Mouse (Mus musculus): ENCODE measurements around the gene Chn2. TPM values are rescaled to one million over a fixed set of nuclear protein-coding genes. Genes with fewer than 3 reads are reported as not detected.

Gene Chn2
- total and polyA plus RNA-seq, 2 experiments from 2014 or later = 33.3 to 49.4 TPM

DNA sequence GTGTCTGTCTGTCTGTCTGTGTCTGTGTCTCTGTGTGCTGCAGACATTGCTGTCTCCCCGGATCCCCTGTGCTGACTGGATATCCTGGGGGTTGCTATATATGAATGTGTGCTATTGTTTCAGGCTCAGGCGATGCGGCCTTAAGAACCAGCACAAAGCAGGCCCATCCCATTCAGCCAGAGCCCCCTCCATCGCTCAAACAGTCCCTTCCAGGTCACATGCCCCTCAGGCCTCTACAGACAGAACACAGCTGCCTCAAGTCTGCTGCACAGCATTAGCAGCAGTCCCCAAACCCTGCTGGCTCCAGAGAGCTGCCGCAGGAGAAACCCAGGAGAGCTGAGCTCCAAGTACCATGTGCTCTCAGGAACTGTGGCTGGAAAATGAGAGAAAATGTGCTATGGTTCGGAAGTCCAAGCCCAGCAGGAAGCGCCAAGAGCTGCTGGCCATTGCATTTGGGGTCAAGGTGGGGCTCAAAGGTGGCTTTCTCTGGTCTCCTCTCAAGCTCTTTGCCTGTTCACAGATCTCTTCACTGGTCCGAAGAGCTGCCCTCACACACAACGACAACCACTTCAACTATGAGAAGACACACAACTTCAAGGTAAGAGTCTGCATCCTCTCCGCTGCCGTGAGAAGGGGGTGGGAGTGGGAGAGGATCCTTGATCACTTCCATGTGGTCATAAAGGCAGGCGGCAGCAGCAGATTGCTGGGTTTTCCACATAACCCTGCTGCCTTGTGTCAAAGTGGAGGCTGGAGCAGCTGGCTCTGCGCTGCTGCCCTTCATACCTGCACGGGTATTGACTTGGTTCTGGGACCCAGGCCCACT lies 233.4 kb downstream of the Chn2 start:
- ATAC-seq (peak; percentile 18; the same call in 1 of the 2 replicates), DNase-seq (no peak)
- Histone ChIP-seq H3K9me3 (ENCODE audit: low read length) (no peaks in the 10 kb centered on the region), H3K27ac (ENCODE audit: low read depth, low read length) (no peak overlapping the region), H3K4me1 (ENCODE audit: insufficient read depth) (0 out of 2 replicates have a peak, but pooled peaks cover 3% of the 10 kb centered on the region), H3K36me3 (ENCODE audit: insufficient read depth) (no peaks in the 10 kb centered on the region; the same call in 1 of the 2 replicates), H3K4me3 (ENCODE audit: low read depth, low read length) (no peak overlapping the region), H3K27me3 (ENCODE audit: insufficient read depth, low read length) (no peaks in the 10 kb centered on the region), H3K4me2 (ENCODE audit: low read depth) (no peak overlapping the region), H3K9ac (no peak overlapping the region)
- WGBS = 69% methylated on average over 14 of the region's 14 CpGs
- TF ChIP-seq CTCF (IDR thresholded peaks at IDR 0.05; ENCODE audit: low read depth) = no peak

DNA sequence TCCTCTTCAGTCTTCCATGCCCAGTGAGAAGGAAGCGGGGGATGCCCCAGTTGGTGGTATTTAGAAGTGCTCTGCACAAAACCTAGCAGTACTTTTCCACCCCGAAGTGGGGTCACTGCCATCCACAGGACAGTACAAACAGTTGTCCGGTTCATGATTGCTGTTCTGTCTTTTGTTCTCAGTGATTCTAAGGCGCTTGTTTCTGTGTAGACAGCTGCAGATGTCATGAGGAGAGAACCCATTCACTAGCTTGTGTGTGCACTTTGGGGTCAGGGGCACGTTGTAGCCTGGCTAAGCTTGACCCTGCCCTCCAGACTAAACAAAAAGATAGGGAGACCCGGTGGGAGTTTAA lies 234.0 kb downstream of the Chn2 start:
- Histone ChIP-seq H3K4me2 (ENCODE audit: low read depth) (no peak overlapping the region), H3K9me3 (ENCODE audit: low read length) (no peaks in the 10 kb centered on the region), H3K4me1 (ENCODE audit: insufficient read depth) (0 out of 2 replicates have a peak, but pooled peaks cover 6% of the 10 kb centered on the region), H3K27ac (ENCODE audit: low read depth, low read length) (no peak overlapping the region), H3K27me3 (ENCODE audit: insufficient read depth, low read length) (no peaks in the 10 kb centered on the region), H3K9ac (no peak overlapping the region), H3K36me3 (ENCODE audit: insufficient read depth) (no peaks in the 10 kb centered on the region; the same call in 1 of the 2 replicates), H3K4me3 (ENCODE audit: low read depth, low read length) (no peak overlapping the region)
- TF ChIP-seq CTCF (IDR thresholded peaks at IDR 0.05; ENCODE audit: low read depth) = no peak
- ATAC-seq = no peak
- 67% methylated on average over 6 of the region's 6 CpGs for WGBS
- DNase-seq = no peak

DNA sequence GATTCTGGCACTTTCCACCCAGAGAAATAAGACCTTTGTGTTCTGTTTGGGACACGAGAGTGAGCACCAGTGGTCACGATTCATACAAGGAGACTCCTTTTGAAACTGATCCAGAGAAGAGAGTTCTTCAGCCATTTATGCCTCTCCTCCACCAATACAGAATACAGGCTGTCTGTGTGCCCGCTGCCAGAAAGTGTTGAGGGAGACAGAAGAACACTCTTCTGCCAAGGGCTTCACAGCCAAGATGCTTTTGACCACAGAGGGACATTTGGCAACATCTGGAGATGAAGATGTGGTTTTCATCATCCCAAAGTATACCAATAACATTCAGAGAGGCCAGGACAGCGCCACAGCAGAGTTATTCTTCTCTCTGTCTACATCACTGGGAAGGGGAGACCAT lies 237.9 kb downstream of the Chn2 start:
- no peaks in the 10 kb centered on the region; the same call in 1 of the 2 replicates for H3K36me3 ChIP-seq (ENCODE audit: insufficient read depth)
- no peak overlapping the region for H3K9ac ChIP-seq
- H3K27ac ChIP-seq (ENCODE audit: low read depth, low read length) = no peak overlapping the region
- H3K4me3 ChIP-seq (ENCODE audit: low read depth, low read length) = no peak overlapping the region
- H3K4me1 ChIP-seq (ENCODE audit: insufficient read depth) = 0 out of 2 replicates have a peak, but pooled peaks cover 6% of the 10 kb centered on the region
- no peak for DNase-seq
- H3K4me2 ChIP-seq (ENCODE audit: low read depth) = no peak overlapping the region
- TF ChIP-seq CTCF (IDR thresholded peaks at IDR 0.05; ENCODE audit: low read depth) = no peak
- ATAC-seq = no peak
- no peaks in the 10 kb centered on the region for H3K27me3 ChIP-seq (ENCODE audit: insufficient read depth, low read length)
- no peaks in the 10 kb centered on the region for H3K9me3 ChIP-seq (ENCODE audit: low read length)
- WGBS = 73% methylated on average over 4 of the region's 4 CpGs

DNA sequence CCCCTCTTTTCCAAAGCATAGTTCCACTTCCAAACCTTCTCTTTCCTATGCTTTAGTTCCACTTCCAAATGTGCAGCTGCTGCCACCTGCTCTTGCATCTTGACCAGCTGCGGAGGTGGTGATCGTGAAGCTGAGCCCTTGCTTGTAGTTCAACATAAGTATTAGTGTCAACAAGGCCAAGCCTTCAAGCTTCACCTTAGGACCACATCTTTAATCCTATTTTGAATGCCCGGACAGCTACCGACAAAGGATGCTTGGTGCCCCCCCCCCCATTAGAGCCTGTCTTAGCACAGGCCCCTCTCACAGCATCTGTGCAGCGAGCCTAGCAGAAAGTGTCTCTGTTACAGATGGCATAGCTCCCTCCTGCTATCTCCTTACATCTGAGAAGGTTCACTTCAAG lies 238.5 kb downstream of the Chn2 start:
- DNase-seq (no peak), ATAC-seq (no peak)
- no peak overlapping the region for H3K4me2 ChIP-seq (ENCODE audit: low read depth)
- TF ChIP-seq CTCF (IDR thresholded peaks at IDR 0.05; ENCODE audit: low read depth) = no peak
- H3K36me3 ChIP-seq (ENCODE audit: insufficient read depth) = no peaks in the 10 kb centered on the region; the same call in 1 of the 2 replicates
- no peak overlapping the region for H3K9ac ChIP-seq
- no peaks in the 10 kb centered on the region for H3K27me3 ChIP-seq (ENCODE audit: insufficient read depth, low read length)
- WGBS = 27% methylated on average over 5 of the region's 5 CpGs
- 0 out of 2 replicates have a peak, but pooled peaks cover 6% of the 10 kb centered on the region for H3K4me1 ChIP-seq (ENCODE audit: insufficient read depth)
- H3K27ac ChIP-seq (ENCODE audit: low read depth, low read length) = no peak overlapping the region
- no peak overlapping the region for H3K4me3 ChIP-seq (ENCODE audit: low read depth, low read length)
- H3K9me3 ChIP-seq (ENCODE audit: low read length) = no peaks in the 10 kb centered on the region

GRCm38 (mm10) chr6:54278613-54279012 lies 239.3 kb downstream of the Chn2 start:
- Histone ChIP-seq H3K9me3 (ENCODE audit: low read length) (no peaks in the 10 kb centered on the region), H3K27ac (ENCODE audit: low read depth, low read length) (no peak overlapping the region), H3K4me3 (ENCODE audit: low read depth, low read length) (no peak overlapping the region), H3K36me3 (ENCODE audit: insufficient read depth) (no peaks in the 10 kb centered on the region), H3K27me3 (ENCODE audit: insufficient read depth, low read length) (no peaks in the 10 kb centered on the region), H3K4me2 (ENCODE audit: low read depth) (no peak overlapping the region), H3K9ac (no peak overlapping the region), H3K4me1 (ENCODE audit: insufficient read depth) (0 out of 2 replicates have a peak, but pooled peaks cover 6% of the 10 kb centered on the region)
- no peak for TF ChIP-seq CTCF (IDR thresholded peaks at IDR 0.05; ENCODE audit: low read depth)
- ATAC-seq (no peak), DNase-seq (no peak)
- 92% methylated on average over 2 of the region's 2 CpGs for WGBS

- 74% methylated on average over 11 of the region's 11 CpGs for WGBS
- DNase-seq = no peak
Measured at GRCm38 (mm10) chr6:54279391-54279790, 240.0 kb downstream of the Chn2 start.

DNA sequence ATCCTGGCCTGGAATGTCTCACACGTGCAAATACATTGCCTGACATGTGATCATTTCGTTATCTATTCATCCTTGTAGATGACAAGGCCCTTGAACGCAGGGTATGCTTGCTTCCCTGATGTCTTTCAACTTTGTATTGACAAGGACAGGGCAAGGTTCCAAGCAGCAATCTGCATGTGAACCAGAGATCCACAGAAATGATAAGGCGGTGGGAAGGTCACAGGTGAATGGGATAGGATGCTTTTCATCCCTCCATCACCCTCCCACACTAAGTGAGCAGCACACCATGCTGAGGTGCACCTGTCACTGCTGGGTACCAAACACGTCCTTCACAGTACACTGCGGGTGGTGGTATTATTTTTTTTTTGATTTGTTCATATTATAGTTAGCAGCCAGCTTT lies 240.9 kb downstream of the Chn2 start:
- Histone ChIP-seq H3K27me3 (ENCODE audit: insufficient read depth, low read length) (no peaks in the 10 kb centered on the region), H3K4me1 (ENCODE audit: insufficient read depth) (0 out of 2 replicates have a peak, but pooled peaks cover 6% of the 10 kb centered on the region), H3K9me3 (ENCODE audit: low read length) (no peaks in the 10 kb centered on the region), H3K27ac (ENCODE audit: low read depth, low read length) (no peak overlapping the region), H3K9ac (no peak overlapping the region), H3K36me3 (ENCODE audit: insufficient read depth) (no peaks in the 10 kb centered on the region), H3K4me3 (ENCODE audit: low read depth, low read length) (no peak overlapping the region), H3K4me2 (ENCODE audit: low read depth) (no peak overlapping the region)
- DNase-seq (no peak), ATAC-seq (no peak)
- no peak for TF ChIP-seq CTCF (IDR thresholded peaks at IDR 0.05; ENCODE audit: low read depth)
- 70% methylated on average over 6 of the region's 6 CpGs for WGBS

More at GRCm38 (mm10) chr6:54279391-54279790, 240.0 kb downstream of the Chn2 start:
- no peak for ATAC-seq
- no peak overlapping the region for H3K27ac ChIP-seq (ENCODE audit: low read depth, low read length)
- 0 out of 2 replicates have a peak, but pooled peaks cover 6% of the 10 kb centered on the region for H3K4me1 ChIP-seq (ENCODE audit: insufficient read depth)
- no peaks in the 10 kb centered on the region for H3K9me3 ChIP-seq (ENCODE audit: low read length)
- H3K27me3 ChIP-seq (ENCODE audit: insufficient read depth, low read length) = no peaks in the 10 kb centered on the region
- no peak overlapping the region for H3K4me3 ChIP-seq (ENCODE audit: low read depth, low read length)
- no peak overlapping the region for H3K9ac ChIP-seq
- no peak for TF ChIP-seq CTCF (IDR thresholded peaks at IDR 0.05; ENCODE audit: low read depth)
- no peak overlapping the region for H3K4me2 ChIP-seq (ENCODE audit: low read depth)
- H3K36me3 ChIP-seq (ENCODE audit: insufficient read depth) = no peaks in the 10 kb centered on the region

All from forebrain, postnatal 0 days (tissue).